Mouse (Mus musculus) G1E (cell line): Measurements from ENCODE around the gene Chn2. TPM values are rescaled to one million over a fixed set of nuclear protein-coding genes. Genes with fewer than 3 reads are reported as not detected.

Experiments
- ATAC-seq: 2 replicates; pipeline ENCODE4 v1.8.0; 2016; ENCODE audit warnings: mild to moderate bottlenecking; ENCODE audit not compliant: insufficient number of reproducible peaks, poor library complexity, low FRiP score, severe bottlenecking; ENCODE audit errors: extremely low read depth
- DNase-seq: peaks from one replicate; pipeline ENCODE4 v3.0.0; 2012; ENCODE audit warnings: low spot score
- H3K27me3 ChIP-seq: 2 replicates; pipeline ENCODE4 v1.6.1; 2012; ENCODE audit warnings: mild to moderate bottlenecking, low read length, inconsistent platforms; ENCODE audit not compliant: insufficient read depth
- H3K36me3 ChIP-seq: replicated peaks from 2 replicates; pipeline ENCODE3; 2012; ENCODE audit warnings: mild to moderate bottlenecking, inconsistent platforms
- H3K4me1 ChIP-seq: 2 replicates; pipeline ENCODE4 v1.6.1; 2012; ENCODE audit warnings: low read depth, low read length, inconsistent platforms, mixed read lengths; ENCODE audit not compliant: insufficient read depth
- H3K4me3 ChIP-seq: 2 replicates; pipeline ENCODE4 v1.5.1; 2012; ENCODE audit warnings: low read depth, mild to moderate bottlenecking, inconsistent platforms, low read length, moderate library complexity, mixed read lengths
- H3K9me3 ChIP-seq: replicated peaks from 2 replicates; pipeline ENCODE4 v1.6.1; 2012; ENCODE audit warnings: inconsistent platforms
- CTCF ChIP-seq: IDR thresholded peaks from 2 replicates; pipeline ENCODE4 v1.5.1; 2012; ENCODE audit warnings: low read depth, low read length, inconsistent platforms, mixed read lengths
- GATA1 ChIP-seq: IDR thresholded peaks from 2 replicates; pipeline ENCODE4 v1.6.1; 2012; ENCODE audit warnings: borderline replicate concordance, low read length, inconsistent platforms, mixed read lengths
- GATA2 ChIP-seq: IDR thresholded peaks from 2 replicates; pipeline ENCODE4 v1.6.1; 2012; ENCODE audit warnings: low read depth, low read length, inconsistent platforms, borderline replicate concordance
- POLR2AphosphoS5 ChIP-seq: IDR thresholded peaks from 2 replicates; pipeline ENCODE4 v1.6.1; 2012; ENCODE audit warnings: low read depth, low read length, inconsistent platforms; ENCODE audit not compliant: insufficient replicate concordance
- TAL1 ChIP-seq: conservative IDR thresholded peaks from 2 replicates; pipeline ENCODE4 v1.6.1; 2012; ENCODE audit warnings: low read depth, low read length, inconsistent platforms, mixed read lengths
- polyA plus RNA-seq: library from polyadenylated mRNA; stranded (reverse); fragments of >175 nt; gene quantifications from 2 replicates; pipeline ENCODE4 v1.2.3, GENCODE M21; 2012
- total RNA-seq, 2 experiments: library from RNA; stranded (forward) in 1 of 2; stranded (reverse) in 1 of 2; fragments of 200-1000 nt in 1 of 2; fragments of >200 nt in 1 of 2; fragmentation: Nextera tagmentation in 1 of 2; gene quantifications; 2 replicates each; pipeline ENCODE4 v1.2.3; 2014 to 2017

Gene Chn2
- total and polyA plus RNA-seq, 3 experiments: 0.22 TPM; not detected in 2

DNA sequence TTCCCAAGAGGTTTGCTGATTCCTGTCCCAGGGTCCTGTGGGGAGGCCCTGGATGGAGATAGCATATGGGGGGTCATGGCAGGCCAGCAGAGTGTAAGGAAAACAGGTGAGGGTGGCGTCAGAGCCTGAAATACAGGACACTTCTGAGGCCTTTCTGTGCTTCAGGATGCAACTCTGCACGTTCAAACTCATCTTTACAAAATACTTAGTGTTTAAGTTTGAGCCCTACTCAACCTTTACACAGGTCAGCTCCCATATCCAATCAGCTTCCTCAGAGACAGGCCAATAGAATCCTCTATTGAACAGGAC is 104.3 kb downstream of the Chn2 start:
- no peak for ATAC-seq
- H3K36me3 ChIP-seq: no peaks in the 10 kb centered on the region
- no peaks in the 10 kb centered on the region for H3K27me3 ChIP-seq
- H3K4me3 ChIP-seq: no peak overlapping the region
- H3K4me1 ChIP-seq: no peaks in the 10 kb centered on the region
- H3K9me3 ChIP-seq: peaks cover 51% of the 10 kb centered on the region
- no peak for TF ChIP-seq POLR2AphosphoS5
- DNase-seq: no peak

DNA sequence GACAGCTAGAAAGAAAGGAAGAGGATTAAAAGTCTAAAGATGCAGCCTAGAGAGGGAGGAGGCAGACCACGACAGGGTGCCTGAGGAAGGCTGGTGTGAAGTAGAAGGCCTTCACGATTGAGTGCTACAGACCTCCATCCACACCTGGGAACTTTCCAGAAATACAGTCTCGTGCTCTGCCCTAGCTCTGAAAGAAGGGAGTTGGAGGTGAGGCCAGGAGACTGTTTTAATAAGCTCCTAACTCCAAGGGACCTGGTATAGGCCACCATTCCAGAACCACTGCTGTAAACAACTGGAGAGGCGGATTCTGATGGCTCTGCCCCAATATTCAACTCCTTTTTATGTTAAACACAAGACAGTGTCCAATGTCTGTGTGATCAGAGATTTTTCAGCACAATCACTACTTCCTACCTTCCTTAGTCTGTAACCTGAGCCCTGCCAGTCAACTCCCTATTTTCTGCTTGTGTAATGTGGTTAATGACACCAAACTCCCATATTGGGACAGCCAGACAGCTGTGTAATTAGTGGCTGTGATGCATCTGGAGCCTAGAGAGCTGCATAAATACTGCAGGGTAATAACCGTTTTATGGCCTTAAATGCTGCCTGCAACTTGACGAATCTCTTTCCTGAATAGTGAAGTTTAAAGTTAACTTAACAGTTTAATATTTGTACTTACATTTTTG is 109.6 kb downstream of the Chn2 start:
- Histone ChIP-seq H3K36me3 (no peaks in the 10 kb centered on the region), H3K27me3 (no peaks in the 10 kb centered on the region), H3K4me1 (no peaks in the 10 kb centered on the region), H3K4me3 (no peak overlapping the region), H3K9me3 (peaks cover 52% of the 10 kb centered on the region)
- no peak for ATAC-seq
- TF ChIP-seq GATA2: no peak
- TF ChIP-seq POLR2AphosphoS5: no peak
- TF ChIP-seq TAL1: no peak
- no peak for TF ChIP-seq GATA1
- TF ChIP-seq CTCF: no peak
- no peak for DNase-seq

DNA sequence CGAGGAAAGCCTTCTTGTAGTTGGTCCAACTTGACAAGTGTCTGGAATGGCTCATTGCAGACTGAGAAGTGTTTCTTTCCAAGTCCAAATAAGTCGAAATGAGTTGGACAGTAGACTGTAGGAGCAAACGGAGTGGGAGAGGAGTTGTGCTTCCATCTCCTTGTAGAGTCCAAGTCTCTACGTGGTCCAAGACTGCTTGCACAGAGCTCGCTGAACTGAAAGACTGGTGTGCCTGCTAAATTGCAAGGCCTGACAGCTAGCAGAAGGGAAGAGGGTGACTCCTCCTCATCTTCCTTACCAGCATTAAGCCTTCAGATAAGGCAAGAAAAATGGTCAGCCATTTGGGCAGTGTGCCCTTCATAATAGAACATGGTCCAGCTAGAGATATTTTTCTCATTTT is 111.5 kb downstream of the Chn2 start:
- no peaks in the 10 kb centered on the region for H3K4me1 ChIP-seq
- ATAC-seq: no peak
- DNase-seq: no peak

DNA sequence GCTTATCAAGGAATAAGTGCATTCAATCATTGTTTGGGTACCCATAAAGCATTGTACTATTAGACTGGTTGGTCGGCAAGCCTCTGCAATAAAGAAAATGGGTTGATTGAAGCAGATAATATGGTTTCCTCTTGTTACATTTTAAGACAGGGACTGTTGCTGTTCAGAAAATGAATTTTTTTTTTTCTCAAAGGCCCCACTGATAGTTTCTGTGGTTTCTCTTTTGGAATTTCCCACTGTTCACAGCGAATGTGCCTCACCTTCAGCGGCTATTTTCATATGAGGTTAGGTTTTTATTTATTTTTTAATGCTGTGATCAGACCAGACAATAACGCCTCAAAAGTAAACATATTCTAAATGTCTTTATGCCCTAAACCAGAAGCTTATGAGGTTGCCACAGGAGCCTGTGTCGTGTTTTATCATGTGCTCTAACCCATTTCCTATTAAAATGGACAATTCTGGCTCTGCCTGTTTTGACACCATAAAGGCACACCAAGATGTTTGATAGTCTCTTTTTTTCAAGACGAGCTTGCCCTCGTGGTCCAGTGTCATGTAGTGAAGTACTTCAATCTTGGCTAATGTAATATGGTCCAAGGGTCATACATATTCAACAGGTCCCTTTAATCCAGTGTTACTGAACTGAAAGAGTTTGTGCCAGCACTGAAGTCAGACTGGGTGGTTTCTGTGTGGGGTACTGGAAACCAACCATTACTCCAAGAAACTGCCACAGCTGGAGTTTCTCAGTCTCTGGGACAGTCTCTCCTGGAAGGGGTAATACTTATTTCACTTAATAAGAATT is 112.3 kb downstream of the Chn2 start:
- no peak overlapping the region for H3K4me3 ChIP-seq
- H3K27me3 ChIP-seq: no peaks in the 10 kb centered on the region
- DNase-seq (no peak), ATAC-seq (no peak)
- peaks cover 43% of the 10 kb centered on the region for H3K9me3 ChIP-seq
- H3K4me1 ChIP-seq: no peaks in the 10 kb centered on the region
- TF ChIP-seq GATA1 (no peak), GATA2 (no peak), TAL1 (no peak), CTCF (no peak), POLR2AphosphoS5 (no peak)
- no peaks in the 10 kb centered on the region for H3K36me3 ChIP-seq

More for the DNA sequence above, 111.5 kb downstream of the Chn2 start:
- Histone ChIP-seq H3K9me3 (peaks cover 49% of the 10 kb centered on the region), H3K36me3 (no peaks in the 10 kb centered on the region), H3K27me3 (no peaks in the 10 kb centered on the region), H3K4me3 (no peak overlapping the region)
- TF ChIP-seq TAL1 (no peak), GATA2 (no peak), GATA1 (no peak), POLR2AphosphoS5 (no peak), CTCF (no peak)

DNA sequence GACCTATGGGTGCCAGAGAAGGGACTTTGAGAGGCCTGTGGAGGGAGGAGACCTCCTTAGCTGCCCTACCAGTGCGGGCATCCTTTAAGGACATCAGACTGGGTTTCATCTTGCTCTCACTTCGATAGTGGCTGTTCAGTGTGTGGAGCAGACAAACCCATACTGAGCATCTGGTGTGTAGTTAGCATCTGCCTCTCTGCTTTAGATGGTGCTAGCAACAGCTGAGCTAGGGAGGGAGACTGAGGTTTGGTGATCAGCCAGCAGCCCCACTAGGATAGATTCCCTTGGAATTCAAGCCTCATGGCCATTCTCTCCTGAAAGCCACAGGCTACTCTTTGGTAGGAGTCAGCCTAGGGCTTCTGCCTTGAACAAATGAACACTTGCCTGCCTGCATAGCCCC is 117.7 kb downstream of the Chn2 start:
- Histone ChIP-seq H3K9me3 (peaks cover 51% of the 10 kb centered on the region), H3K4me3 (no peak overlapping the region), H3K27me3 (no peaks in the 10 kb centered on the region), H3K4me1 (no peaks in the 10 kb centered on the region), H3K36me3 (no peaks in the 10 kb centered on the region)
- TF ChIP-seq TAL1 (no peak), GATA2 (no peak), CTCF (no peak)
- DNase-seq: no peak
- no peak for ATAC-seq

DNA sequence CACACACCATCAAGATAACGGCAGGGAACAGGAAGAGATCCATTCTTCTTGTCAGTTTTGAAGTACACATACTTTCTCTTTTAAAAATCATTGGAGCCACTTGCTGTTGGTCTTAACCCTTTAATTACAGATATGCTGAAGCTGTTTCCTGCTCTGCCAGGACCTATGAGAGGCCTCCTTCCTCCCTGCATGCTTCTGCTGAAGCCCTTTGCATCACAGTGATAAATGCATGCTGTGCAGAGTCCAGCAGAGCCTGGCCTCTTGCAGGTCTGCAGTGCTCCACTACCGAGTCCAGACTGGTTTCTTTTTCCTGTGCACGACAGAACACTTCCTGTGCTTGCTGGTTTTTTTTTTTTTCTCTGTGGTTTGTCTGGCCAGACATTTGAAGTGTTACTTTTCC is 119.0 kb downstream of the Chn2 start:
- no peaks in the 10 kb centered on the region for H3K4me1 ChIP-seq
- ATAC-seq: no peak
- no peak overlapping the region for H3K4me3 ChIP-seq
- no peaks in the 10 kb centered on the region for H3K27me3 ChIP-seq
- no peaks in the 10 kb centered on the region for H3K36me3 ChIP-seq
- TF ChIP-seq POLR2AphosphoS5 (no peak), GATA1 (no peak), GATA2 (no peak), TAL1 (no peak), CTCF (no peak)
- DNase-seq: no peak
- H3K9me3 ChIP-seq: peaks cover 53% of the 10 kb centered on the region

DNA sequence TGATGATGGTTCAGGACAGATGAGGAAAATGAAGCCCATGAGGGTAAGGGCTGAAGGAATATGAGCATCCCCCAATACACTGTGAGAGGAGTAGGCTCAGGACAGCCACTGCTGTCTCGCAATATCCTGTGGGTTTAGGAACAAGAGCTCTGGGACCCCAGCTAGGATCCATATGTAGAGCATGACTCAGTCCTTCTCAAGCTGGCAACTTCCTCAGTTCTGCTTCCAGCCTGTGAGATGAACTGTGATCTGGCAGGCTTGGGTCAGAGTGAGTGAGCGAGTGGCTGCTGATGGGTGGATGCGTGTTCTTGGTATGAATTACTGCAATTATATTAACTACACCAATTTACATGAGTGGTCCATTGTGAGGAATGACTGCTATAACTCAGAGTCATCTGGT is 121.3 kb downstream of the Chn2 start:
- H3K9me3 ChIP-seq: peaks cover 58% of the 10 kb centered on the region
- no peak for DNase-seq
- H3K4me3 ChIP-seq: no peak overlapping the region
- H3K27me3 ChIP-seq: no peaks in the 10 kb centered on the region
- no peak for ATAC-seq
- no peaks in the 10 kb centered on the region for H3K36me3 ChIP-seq
- H3K4me1 ChIP-seq: no peaks in the 10 kb centered on the region
- no peak for TF ChIP-seq TAL1
